Mouse (Mus musculus): ENCODE results near the gene Rex1bd.

DNA sequence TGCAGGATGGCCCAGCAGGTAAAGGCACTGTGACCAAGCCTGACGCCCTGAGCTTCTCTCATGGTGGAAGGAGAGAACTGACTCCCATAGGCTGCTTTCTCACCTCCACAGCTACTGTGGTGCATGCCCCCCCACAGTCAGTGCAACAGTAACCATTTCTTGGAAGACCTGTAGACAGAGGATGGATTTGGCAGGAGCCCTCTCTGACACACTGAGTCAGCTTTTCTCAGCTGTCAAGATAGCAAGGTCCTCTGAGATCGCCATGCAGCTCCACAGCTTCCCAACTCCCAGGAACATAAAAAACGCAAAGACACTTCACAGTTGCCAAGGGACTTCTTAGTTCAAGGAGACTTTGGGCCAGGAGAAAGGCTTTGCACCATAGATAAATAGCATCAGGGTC is 48.1 kb downstream of the Rex1bd start:
- TF ChIP-seq GATA1 (IDR thresholded peaks at IDR 0.05; ENCODE audit: low read length): no peak
- no peak for TF ChIP-seq TAL1 (IDR thresholded peaks at IDR 0.05; ENCODE audit: low read length)

All from erythroblast, embryonic 14.5 days (primary cell).